Mouse (Mus musculus): Measurements from ENCODE around the gene Sart3. TPM values are rescaled to one million over a fixed set of nuclear protein-coding genes. Genes with fewer than 3 reads are reported as not detected.
A peak's percentile ranks its signal among the peaks of the same experiment; 100 is the strongest.

The Sart3 gene
- polyA plus RNA-seq, 2 experiments: 41.7 to 56.8 TPM

DNA sequence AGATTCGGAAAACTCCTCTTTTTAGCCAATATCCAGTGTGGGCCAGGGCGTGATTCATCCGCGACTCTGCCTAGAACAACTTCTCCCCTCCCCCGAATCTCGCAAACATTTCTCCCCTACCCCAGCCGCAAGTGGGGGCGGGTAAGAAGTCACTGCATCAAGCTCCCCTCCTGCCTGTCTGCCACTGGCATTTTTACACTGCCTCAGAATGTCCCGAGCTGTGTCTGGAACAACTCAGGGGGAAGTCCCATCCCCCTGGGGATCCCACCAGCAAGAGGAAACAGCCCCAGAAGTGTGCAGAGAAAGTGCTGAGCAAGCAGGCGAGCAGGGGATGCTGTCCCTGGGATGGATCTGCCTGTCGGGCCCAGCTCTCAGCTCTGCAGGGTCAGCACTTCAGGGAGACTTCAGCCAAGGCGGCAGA, 11.3 kb upstream of the Sart3 start:
- Histone ChIP-seq H3K4me1 (ENCODE audit: control insufficient read depth, insufficient read depth, low read length) (peaks cover 45% of the 10 kb centered on the region), H3K27me3 (ENCODE audit: control insufficient read depth, insufficient read depth, low read length) (no peaks in the 10 kb centered on the region), H3K4me3 (replicated peaks; ENCODE audit: low read length) (no peak overlapping the region), H3K27ac (replicated peaks; ENCODE audit: low read depth, low read length) (peak overlapping the region; percentile 78), H3K9ac (ENCODE audit: low read depth, low read length, severe bottlenecking) (0 out of 2 replicates have a peak overlapping the region, but pooled peaks have one; percentile 4), H3K4me2 (replicated peaks; ENCODE audit: low read depth, low read length, severe bottlenecking) (peak overlapping the region; percentile 18), H3K9me3 (ENCODE audit: control insufficient read depth, low read length) (no peaks in the 10 kb centered on the region), H3K36me3 (ENCODE audit: control insufficient read depth, insufficient read depth, low read length) (no peaks in the 10 kb centered on the region; the same call in 1 of the 2 replicates)
- DNase-seq (ENCODE audit: low spot score) (peak; percentile 59), ATAC-seq (ENCODE audit: low FRiP score, low read depth) (peak; percentile 63; the same call in 1 of the 2 replicates)
- WGBS: 6% methylated on average over 12 of the region's 12 CpGs
- TF ChIP-seq POLR2A (IDR thresholded peaks at IDR 0.05; ENCODE audit: borderline replicate concordance, extremely low read depth, insufficient read depth, insufficient read length): no peak

DNA sequence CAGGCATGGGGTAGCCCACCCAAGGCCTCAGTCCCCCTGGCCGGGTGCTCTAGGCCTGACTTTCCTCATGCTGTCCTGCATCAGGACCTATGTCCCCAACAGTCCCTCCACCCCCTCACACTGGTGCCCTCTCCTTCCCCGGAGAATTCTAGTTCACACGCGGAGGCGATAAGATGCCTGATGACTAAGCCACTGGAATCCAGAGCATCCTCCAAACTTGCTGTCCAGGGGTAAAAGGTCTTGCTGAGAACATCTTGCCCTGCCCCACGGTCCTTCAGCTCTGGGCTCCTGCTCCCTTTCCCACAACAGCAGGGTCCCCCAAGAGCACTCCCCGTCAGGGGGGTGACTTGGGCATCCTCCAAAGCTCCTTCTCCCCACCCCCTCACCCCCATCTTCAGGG, 10.3 kb upstream of the Sart3 start:
- H3K9me3 ChIP-seq (ENCODE audit: control insufficient read depth, low read length): no peaks in the 10 kb centered on the region
- H3K27ac ChIP-seq (replicated peaks; ENCODE audit: low read depth, low read length): peak overlapping the region; percentile 78; the same call in 1 of the 2 replicates
- peaks cover 4% of the 10 kb centered on the region for H3K36me3 ChIP-seq (ENCODE audit: control insufficient read depth, insufficient read depth, low read length)
- H3K9ac ChIP-seq (ENCODE audit: low read depth, low read length, severe bottlenecking): no peak overlapping the region
- no peak overlapping the region for H3K4me2 ChIP-seq (replicated peaks; ENCODE audit: low read depth, low read length, severe bottlenecking)
- WGBS: 84% methylated on average over 7 of the region's 7 CpGs
- no peak overlapping the region for H3K4me3 ChIP-seq (replicated peaks; ENCODE audit: low read length)
- no peak for DNase-seq (ENCODE audit: low spot score)
- no peak for ATAC-seq (ENCODE audit: low FRiP score, low read depth)
- TF ChIP-seq POLR2A (IDR thresholded peaks at IDR 0.05; ENCODE audit: borderline replicate concordance, extremely low read depth, insufficient read depth, insufficient read length): no peak
- no peaks in the 10 kb centered on the region for H3K27me3 ChIP-seq (ENCODE audit: control insufficient read depth, insufficient read depth, low read length)
- peaks cover 38% of the 10 kb centered on the region for H3K4me1 ChIP-seq (ENCODE audit: control insufficient read depth, insufficient read depth, low read length)

DNA sequence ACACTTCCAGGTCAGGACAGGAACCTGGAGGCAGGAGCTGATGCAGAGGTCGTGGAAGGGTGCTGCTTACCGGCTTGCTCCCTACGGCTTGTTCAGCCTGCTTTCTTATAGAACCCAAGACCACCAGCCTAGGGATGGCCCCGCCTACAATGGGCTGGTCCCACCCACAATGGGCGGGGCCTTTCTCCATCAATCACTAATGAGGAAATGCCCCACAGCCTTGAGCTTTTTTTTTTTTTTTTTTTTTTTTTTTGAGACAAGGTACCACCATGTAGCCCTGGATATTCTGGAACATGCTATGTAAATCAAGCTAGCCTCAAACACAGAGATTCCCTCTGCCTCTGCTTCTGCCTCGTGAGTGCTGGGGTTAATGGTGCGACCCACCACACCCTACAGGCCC, 9.6 kb upstream of the Sart3 start:
- no peak for ATAC-seq (ENCODE audit: low FRiP score, low read depth)
- Histone ChIP-seq H3K4me3 (replicated peaks; ENCODE audit: low read length) (no peak overlapping the region), H3K27ac (replicated peaks; ENCODE audit: low read depth, low read length) (peak overlapping the region; percentile 61), H3K4me1 (ENCODE audit: control insufficient read depth, insufficient read depth, low read length) (peaks cover 35% of the 10 kb centered on the region), H3K4me2 (replicated peaks; ENCODE audit: low read depth, low read length, severe bottlenecking) (no peak overlapping the region), H3K9ac (ENCODE audit: low read depth, low read length, severe bottlenecking) (no peak overlapping the region), H3K9me3 (ENCODE audit: control insufficient read depth, low read length) (no peaks in the 10 kb centered on the region), H3K36me3 (ENCODE audit: control insufficient read depth, insufficient read depth, low read length) (peaks cover 8% of the 10 kb centered on the region), H3K27me3 (ENCODE audit: control insufficient read depth, insufficient read depth, low read length) (no peaks in the 10 kb centered on the region)
- no peak for DNase-seq (ENCODE audit: low spot score)
- WGBS: 79% methylated on average over 7 of the region's 7 CpGs
- TF ChIP-seq POLR2A (IDR thresholded peaks at IDR 0.05; ENCODE audit: borderline replicate concordance, extremely low read depth, insufficient read depth, insufficient read length): no peak

DNA sequence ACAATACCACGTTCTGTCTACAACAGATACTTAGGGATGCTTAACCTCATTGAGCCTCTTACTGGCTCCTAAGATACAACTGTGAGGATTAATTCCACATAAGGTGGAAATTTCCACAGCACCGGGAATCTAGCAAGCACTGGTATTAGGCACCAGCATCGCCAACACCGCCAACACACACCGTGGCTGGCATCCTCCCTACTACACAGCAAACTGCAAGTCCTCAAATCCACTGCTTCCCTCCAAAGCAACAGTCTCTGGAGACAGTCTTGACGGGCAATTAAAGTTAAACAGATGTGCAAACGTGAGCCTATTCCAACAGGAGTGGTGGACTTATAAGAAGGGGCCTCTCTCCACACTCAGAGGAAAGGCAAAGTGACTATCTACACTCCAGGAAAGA, 8.9 kb upstream of the Sart3 start:
- H3K27ac ChIP-seq (replicated peaks; ENCODE audit: low read depth, low read length): peak overlapping the region; percentile 61
- ATAC-seq (ENCODE audit: low FRiP score, low read depth): no peak
- no peak for TF ChIP-seq POLR2A (IDR thresholded peaks at IDR 0.05; ENCODE audit: borderline replicate concordance, extremely low read depth, insufficient read depth, insufficient read length)

DNA sequence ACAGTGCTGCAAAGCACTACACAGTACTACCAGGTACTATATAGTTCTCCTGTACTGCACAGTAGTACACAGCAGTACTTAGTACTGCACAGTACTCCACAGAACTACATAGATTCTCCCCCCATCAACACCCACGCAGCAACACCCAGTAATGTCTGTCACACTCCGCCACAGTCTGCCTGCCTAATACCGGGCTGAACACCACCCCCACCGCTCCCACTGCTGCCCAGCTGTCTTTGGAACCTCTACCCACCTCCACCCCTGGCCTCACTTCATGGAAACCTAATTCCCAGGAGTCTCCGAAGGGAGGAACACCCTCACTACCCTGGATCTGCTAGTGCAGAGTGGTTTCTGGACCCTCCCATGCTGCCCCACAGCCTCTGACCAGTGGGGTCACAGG, 8.5 kb upstream of the Sart3 start:
- Histone ChIP-seq H3K9ac (ENCODE audit: low read depth, low read length, severe bottlenecking) (peak overlapping the region; percentile 3; the same call in 1 of the 2 replicates), H3K4me3 (replicated peaks; ENCODE audit: low read length) (no peak overlapping the region), H3K4me1 (ENCODE audit: control insufficient read depth, insufficient read depth, low read length) (peaks cover 33% of the 10 kb centered on the region), H3K9me3 (ENCODE audit: control insufficient read depth, low read length) (no peaks in the 10 kb centered on the region), H3K36me3 (ENCODE audit: control insufficient read depth, insufficient read depth, low read length) (peaks cover 19% of the 10 kb centered on the region), H3K27me3 (ENCODE audit: control insufficient read depth, insufficient read depth, low read length) (no peaks in the 10 kb centered on the region), H3K27ac (replicated peaks; ENCODE audit: low read depth, low read length) (peak overlapping the region; percentile 61), H3K4me2 (replicated peaks; ENCODE audit: low read depth, low read length, severe bottlenecking) (no peak overlapping the region)
- ATAC-seq (ENCODE audit: low FRiP score, low read depth) (no peak), DNase-seq (ENCODE audit: low spot score) (no peak)
- TF ChIP-seq POLR2A (IDR thresholded peaks at IDR 0.05; ENCODE audit: borderline replicate concordance, extremely low read depth, insufficient read depth, insufficient read length): no peak
- WGBS: 73% methylated on average over 5 of the region's 5 CpGs

More for the DNA sequence above, 8.9 kb upstream of the Sart3 start:
- peaks cover 33% of the 10 kb centered on the region for H3K4me1 ChIP-seq (ENCODE audit: control insufficient read depth, insufficient read depth, low read length)
- H3K4me3 ChIP-seq (replicated peaks; ENCODE audit: low read length): no peak overlapping the region
- H3K4me2 ChIP-seq (replicated peaks; ENCODE audit: low read depth, low read length, severe bottlenecking): no peak overlapping the region
- peak; percentile 38 for DNase-seq (ENCODE audit: low spot score)
- H3K9ac ChIP-seq (ENCODE audit: low read depth, low read length, severe bottlenecking): peak overlapping the region; percentile 3; the same call in 1 of the 2 replicates
- H3K9me3 ChIP-seq (ENCODE audit: control insufficient read depth, low read length): no peaks in the 10 kb centered on the region
- 42% methylated on average over 7 of the region's 7 CpGs for WGBS
- H3K36me3 ChIP-seq (ENCODE audit: control insufficient read depth, insufficient read depth, low read length): peaks cover 14% of the 10 kb centered on the region
- no peaks in the 10 kb centered on the region for H3K27me3 ChIP-seq (ENCODE audit: control insufficient read depth, insufficient read depth, low read length)

All from limb, embryonic 14.5 days (tissue).